Mouse (Mus musculus) retina, adult 2 months (tissue): ENCODE results near the gene Spib.

ENCODE experiments used
- DNase-seq: peaks from one replicate; pipeline ENCODE4 v3.0.0-alpha.2; 2012; ENCODE audit warnings: low read depth, low spot score

Gene Spib

DNA sequence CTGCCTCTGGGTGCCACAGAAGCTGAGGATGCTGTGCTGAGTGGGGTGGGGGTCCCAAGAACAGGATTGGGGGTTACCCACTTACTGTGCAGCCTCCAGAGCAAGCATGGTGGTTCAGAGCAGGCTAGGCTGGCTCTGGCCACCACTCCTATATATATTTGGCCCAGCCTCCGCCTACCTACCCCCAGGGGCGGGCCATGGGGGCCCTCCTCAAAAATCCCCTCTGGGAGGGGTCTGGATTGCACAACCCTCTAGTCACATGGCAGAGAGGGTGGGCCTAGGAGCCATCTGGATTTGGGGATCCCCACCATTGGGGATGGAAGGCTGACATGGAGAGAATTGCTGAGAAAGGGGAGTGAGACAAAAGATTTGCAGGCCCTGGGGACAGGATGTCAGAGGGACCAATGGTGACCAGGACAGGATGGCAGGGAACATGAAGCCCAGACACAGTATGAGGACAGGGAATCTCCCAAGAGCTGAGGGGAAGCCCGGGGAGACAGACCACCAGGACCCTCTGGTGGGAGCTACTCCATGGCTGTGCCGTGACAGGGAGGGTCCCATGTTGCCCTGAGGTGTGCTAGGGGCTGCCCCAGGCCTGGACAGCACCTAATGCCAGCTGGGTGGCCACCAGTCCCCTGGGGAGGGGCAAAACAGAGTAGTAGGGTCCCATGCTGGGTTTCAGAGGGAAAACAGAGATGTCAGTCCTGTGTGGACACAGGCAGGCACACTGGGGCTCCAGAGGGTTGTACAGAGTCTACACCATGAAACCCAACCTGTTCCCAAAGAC lies at the start of gene Spib:
TSS of gene Spib (minus strand) at position 126 of the 787 bp plus-strand sequence.
- no peak for DNase-seq

DNA sequence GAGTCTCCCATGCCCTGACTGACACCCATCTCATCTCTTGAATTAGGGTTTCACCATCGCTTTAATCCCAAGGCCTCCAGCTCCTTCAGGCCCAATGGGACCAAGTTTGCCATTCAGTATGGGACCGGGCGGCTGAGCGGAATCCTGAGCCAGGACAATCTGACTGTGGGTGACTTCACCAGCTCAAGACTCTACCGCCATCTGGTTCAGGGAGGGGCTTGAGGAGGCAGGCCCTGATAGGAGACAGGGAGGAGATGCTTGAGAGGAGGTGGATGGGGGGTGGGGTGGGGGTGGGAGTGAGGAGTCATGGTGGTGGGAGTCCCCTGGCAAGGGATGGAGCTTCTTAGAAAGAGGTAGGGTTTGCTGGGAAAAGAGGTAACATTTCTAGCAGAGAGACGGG lies 49.8 kb upstream of the Spib start:
- no peak for DNase-seq

DNA sequence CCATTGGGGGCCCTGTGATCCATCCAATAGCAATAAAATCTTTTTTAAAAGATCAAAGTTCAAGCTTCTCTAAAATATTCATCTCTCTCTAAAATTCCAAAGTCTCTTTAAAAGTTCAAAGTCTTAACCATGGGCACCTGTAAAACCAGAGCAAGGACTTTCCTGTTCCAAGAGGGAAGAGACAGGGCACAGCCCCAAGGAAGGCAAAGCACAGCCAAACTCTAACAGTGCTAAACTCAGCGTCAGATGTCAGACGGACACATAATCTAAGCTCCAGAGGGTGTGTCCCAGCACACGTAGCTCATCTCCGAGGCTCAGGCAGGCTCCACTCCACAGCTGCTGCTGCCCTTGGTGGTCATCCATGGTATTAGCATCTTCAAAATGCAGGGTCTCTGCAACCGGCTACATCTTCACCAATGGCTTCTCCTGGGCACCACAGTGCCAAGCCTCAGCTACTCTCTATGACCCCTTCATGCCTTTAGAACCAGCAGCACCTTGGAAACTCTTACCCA lies 44.5 kb upstream of the Spib start:
- DNase-seq: no peak

DNA sequence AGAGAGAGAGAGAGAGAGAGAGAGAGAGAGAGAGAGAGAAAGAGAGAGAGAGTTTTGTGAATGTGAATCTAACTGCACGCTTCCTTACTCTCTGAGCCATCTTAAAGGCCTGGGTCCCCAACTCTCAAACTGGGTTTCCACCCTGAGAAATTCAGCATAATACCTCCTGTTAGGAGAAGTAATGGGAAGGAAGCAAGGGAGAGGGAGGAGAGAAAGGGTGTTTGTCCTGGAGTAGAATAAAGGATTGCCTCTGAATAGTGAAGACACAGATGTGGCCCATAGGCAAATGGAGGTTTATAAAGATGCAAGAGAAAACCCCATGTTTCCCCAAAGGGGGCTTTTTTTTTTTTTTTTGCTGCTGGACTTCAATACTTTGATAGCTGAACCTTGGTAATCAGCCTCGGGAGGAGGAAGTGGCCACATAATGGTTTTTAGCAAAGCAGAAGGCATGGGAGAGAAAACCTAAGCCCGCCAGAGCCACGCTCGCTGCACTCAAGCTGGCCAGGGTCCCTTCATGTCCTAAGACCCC lies 41.1 kb upstream of the Spib start:
- no peak for DNase-seq

DNA sequence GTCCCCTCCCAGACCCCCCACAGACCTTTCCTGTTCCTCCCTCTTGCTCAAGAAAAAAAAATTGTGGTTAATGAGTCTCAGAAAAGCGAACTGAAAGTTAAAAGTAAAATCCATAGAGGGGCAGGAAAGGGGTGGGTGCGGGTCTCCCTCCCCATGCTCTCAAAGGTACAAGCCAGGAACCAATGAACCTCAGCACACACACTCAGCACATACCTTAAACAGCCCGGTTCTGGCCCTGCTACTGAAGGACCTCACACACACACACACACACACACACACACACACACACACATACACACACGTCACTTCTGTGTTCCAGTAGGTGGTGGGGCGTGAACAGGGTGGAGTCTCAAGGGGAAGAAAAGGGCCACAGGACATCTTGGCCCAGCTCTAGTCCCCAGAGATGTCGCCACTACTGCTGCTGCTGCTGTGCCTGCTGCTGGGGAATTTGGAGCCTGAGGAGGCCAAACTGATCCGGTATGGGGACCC lies 40.4 kb upstream of the Spib start, which contains the start of gene Napsa:
TSS of gene Napsa (plus strand) at position 168 of the 489 bp plus-strand sequence.
- DNase-seq: no peak

DNA sequence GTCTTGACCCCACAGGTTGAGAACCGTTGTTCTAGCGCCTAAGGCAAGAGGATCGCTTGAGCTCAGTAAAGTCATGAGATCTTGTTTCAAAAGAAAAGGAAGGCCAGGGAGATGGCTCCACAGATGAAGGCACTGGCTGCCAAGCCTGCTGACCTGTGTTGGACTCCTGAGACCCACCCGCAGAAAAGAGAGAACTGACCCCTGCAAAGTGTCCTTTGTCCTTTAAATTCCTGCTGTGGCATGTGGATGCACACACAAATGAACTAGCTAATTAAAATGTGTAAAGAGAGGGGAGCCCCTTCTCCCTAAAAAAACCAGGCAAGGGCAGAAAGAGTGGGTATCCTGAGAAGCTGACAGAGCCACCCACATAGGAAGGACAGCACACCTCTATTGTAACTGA lies 39.9 kb upstream of the Spib start:
- no peak for DNase-seq

DNA sequence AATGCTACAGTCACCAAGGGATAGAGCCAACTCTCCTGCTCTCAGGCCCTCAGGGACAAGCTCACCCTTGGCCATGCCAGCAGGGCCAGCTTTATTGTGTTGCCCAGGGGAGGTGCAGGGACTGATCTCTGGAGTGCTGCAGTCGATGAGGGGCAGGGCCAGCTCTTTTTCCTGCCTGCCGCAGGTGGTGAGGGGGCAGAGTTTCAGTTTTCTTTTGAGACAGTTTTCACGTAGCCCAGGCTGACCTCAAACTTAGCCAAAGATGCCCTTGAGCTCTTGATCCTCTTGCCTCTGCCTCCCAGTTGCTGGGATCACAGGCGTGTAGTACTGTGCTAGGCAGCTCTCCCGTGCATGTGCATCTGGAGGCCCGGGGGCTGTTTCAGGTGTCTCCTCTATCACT lies 39.1 kb upstream of the Spib start:
- DNase-seq: no peak

DNA sequence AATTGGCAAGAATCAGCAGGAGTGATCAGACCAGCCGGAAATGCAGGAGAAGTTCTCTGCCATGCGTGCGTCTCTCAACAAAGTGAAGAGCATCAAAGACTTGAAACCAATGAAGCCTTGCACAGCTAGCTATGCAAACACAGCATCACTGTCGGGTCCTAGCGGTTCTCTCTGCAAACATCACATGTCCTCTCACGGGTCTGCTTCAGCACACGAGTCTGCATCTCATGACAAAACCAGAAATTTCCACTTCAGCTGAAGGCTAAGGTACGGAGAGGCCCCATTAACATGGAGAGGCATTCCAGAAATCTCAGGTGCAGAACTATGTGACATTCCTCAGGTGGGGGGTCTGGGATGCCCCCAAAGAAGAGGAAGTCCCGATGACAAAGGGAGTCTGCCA lies 36.9 kb upstream of the Spib start:
- no peak for DNase-seq

DNA sequence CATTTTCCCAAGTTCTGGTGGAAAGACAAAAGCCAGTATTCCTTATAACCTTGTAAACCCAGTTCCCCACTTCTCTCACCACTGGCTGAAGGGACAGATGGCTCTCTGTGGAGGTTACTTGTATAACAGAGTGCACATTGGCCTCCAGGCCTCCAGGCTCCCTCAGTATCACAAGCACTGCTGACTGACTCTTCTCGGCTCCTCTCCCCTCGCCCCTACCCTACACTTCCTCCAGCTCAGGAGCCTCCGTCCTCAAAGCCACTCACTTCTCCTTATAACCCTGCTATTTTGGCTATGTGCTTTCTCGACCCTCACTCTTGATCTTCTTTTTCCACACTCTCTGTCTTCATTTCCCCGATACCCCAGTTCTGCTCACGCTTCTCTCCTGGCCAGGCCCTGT lies 33.5 kb upstream of the Spib start:
- no peak for DNase-seq

DNA sequence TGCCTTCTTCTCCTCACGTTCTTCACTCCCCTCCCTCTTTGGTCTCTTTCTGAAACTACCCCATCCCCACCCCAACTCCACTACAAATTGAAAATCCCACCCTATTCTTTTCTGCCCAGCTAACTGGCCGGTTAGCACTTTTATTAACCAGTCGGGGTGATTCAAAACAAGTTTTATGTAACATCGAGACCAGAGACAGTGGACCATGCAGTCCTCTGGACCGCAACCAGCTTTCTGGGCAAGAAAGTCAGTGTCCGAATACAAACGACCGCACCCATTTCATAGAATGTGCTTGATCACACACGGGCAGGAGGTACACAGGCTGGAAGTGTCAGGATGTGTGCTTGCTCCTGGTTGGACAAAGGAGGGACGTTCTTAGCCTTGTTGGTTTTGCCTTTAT lies 32.6 kb upstream of the Spib start:
- no peak for DNase-seq

DNA sequence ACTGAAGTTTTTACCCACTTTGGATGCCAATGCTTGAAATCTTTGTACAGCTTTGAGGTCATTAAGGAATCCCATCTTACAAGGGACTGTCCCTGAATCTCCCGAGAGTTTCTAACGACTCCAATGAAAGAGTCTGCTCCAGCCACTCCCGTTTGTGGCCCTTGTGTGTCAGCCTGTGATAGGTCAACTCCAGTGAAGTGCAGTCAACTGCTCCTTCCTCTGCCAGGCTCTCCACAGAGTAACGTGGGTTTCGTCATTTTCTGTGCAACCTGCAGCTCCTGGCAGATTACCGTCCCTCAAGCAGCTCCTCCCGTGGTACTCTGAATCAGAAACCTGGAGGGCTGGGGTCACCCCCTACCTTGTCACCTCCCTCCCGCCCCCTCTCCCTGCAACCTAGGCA lies 31.4 kb upstream of the Spib start:
- DNase-seq: no peak

DNA sequence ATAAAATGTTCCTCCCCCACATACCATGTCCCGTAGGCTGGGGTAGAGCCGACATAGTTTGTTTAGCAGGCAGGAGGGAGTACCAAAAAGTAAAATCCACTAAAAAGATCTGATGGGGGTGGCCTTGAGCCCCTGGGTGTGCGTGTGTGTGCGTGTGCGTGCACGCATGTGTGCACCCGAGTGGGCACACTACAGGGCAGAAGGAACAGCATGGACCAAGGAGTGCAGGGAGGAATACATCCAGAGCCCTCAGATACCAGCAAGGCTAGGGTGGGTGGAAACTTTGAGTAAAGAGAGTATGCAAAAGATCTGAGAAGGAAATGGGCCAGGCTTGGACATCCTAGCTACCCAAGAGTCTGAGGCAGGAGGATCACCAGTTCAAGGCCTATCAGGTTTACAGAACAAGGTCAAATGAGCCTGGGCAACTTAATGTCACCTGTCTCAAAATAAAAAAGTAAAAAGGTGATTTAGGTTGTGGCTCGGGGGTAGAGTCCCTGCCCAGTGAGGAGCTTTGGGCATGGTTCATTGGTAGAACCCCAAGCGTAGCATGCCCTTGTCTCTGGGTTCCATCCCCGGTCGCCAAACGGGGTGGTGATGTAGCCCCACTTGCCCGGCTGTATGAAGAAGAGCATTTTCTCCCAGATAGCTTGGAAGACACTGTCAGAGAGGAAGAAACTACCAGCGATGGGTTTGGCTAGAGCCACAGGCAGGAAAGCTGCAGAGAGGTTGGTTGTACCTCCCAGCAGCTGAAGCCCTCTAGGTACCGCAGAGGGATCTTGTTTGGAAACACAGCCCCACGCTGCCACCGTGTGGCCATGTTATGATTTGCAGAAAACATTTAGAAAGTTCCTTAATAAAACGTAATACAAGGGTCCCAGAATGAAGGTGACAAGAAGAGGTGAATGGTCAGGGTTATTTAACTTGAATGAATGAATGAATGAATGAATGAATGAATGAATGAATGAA lies 28.8 kb upstream of the Spib start:
- peak; percentile 56 for DNase-seq

DNA sequence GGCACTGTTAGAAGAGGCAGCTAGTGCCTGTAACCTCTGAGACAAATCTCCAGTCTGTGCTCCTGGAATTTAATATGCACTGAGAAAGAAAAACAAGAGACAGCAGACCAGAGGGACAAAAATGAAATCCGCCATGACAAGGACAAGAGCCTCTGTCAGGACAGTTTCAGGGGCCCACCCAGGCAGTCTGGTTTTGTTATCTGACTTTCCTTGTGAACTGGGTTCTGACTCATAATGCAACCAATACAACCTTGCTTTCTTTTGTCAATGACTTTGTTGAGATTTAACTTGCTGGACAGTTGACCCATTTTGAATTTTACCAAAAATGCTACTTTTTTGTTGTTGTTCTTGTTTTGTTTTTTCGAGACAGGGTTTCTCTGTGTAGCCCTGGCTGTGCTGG lies 25.8 kb upstream of the Spib start:
- DNase-seq: no peak

DNA sequence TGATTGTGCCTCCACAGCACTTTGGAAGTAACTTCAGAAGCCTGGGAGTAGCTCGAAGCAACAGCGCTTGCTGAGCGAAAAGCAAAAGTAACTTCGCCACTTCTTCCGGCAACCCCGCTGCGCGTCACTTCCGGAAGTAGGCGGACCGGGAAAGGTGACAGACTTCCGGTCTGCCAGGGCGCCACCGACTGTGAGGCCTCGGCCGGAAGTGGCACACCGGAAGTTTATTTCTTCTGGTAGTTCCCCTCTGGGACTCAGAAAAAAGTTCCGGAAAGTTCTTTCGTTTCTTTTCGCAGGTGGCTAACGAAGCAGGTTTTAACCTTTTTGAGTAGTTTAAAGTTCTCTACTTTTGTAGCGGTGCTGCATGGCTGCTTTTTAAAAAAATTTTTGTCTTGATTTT lies 22.0 kb upstream of the Spib start, which contains the start of gene Nr1h2:
TSS of gene Nr1h2 (minus strand) at position 126 of the 400 bp plus-strand sequence.
- peak; percentile 93 for DNase-seq

DNA sequence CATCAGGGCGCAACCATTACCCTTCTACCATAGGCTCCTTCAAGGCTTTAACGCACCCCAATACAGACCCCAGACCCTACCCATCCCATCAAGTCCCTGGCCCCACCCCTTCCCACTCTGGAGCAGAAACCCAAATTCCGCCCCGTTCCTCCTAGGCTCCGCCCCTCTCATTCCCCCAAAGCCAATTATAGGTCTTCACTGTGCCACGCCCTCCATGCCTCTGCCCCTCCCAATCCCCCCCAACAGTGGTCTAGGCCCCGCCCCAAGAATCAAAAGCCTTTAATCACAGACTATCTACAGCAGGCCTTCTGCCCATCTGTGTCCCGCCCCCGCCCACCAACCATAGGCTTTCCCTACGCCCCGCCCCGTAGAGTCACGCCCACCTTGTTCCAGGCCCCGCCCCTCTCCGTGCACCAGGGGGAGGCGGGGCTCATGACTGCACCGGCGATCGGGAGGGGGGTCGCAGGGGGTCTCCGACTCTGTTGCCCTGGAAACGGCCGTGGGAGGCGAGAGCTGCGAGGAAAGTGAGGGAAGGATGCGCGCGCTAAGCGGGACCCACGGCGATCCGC lies 21.4 kb upstream of the Spib start:
- DNase-seq: peak; percentile 61

DNA sequence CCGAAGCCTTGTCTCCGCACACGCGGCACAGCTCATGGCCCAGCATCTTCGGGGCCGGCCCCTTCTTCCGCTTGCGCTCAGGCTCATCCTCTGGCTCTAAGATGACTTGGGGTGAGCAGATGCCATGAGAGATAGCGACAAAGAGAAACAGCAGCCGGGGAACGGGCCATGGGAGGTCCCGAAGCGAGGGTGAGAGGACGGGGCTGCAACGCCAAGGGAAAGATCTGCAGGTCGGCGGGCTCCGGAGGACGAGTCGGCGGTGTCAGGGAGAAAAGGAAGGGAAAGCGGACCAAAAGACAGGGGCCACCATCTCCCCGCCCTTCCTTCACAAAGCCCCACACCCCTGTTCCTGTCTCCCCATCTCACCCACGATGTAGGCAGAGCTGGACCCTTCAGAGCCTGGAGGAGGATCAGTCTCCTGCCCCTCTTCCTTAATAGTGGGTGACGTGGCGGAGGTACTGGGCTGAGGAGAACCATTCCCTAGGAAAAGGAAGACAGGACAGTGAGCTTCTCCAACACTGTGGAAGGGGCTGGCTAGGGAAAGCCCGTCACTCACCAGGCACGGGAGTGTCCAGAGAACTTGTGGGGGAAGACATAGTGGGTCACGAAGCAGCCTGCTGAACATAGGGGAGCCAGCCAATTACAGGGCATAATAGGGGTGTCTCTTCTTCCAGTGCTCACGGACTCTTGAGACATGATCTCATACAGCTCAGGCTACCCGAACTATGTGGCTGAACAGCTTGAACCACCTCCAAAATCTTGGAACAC lies 20.5 kb upstream of the Spib start:
- DNase-seq: no peak

DNA sequence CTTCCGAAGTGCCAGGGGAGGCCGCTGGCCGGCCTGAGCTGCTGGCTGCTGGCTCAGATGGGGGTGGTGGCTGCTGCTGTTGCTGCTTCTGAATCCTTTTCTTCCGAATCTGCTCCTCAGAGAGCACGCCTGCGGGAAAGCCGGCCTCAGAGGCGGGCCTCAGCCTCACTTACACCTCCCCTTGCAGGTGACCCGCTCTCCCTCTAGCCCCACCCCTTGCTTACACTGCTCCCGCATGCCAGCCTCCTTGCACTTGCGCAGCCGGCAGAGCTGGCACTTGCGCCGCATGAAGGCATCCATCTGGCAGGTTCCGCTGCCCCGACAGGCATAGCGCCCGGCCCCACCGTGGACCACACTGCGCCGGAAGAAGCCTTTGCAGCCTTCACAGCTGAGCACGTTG lies 19.9 kb upstream of the Spib start:
- DNase-seq: no peak

DNA sequence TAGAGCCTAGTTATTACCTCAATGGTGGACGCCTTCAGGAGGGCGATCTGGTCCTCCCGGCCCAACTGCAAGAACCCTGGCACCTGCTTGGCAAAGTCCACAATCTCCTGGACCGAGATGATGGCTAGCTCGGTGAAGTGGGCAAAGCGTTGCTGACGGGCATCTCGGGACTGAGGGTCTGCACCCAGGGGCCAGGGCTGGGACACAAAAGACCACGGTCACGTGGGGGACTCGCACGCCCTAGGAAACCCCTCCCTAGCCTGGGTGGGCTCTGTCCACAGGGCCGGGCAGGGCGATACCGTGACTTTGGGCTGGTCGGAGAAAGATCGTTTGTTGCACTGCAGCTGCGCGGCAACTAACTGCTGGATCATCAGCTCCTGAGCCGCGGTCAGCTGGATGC lies 19.4 kb upstream of the Spib start:
- no peak for DNase-seq

DNA sequence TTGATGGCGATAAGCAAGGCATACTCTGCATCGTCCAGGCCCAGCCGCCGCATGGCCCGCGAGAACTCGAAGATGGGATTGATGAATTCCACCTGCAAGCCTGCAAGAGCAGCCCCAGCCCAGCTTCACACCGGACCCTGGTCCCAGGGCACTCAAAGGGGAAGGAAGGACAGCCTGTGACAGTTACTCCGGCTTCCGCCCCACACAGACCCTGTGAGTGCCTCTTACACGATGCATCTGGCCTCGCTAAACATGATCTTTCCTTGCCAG lies 18.5 kb upstream of the Spib start:
- DNase-seq: no peak

DNA sequence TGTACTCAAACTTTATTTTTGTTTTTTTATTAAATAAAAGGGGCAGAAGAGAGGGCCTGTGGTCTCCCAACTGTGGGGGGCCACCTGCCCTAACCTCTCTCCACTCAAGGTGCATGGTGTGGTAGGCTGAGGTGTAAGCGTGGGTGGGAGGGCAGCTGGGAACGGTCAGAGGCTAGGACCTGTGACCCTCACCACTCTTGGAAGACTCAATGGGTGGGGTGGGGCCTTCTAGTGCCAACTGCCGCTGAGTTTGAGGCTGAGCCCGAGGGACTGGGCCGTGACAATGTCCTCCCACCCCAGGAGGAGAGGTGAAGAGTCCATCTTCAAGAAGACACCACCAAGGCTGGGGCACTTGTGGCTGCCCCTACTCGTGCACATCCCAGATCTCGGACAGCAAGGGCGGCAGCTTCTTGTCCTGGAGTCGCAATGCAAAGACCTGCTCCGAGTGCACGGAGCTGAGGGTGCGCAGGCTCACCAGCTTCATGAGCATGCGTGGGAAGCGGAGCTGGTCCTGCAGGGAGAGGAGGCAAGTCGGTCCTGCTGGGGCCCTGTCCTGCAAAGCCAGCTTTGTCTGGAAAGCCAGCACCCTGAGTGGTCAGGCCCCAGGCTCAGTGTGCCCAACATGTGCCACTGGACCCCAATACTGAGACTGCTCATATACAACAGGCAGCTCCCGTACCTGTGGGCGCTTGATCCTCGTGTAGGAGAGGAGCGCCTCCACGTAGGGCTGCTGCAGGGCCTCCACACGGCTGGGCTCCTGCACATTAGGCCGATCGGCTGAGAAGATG lies 17.9 kb upstream of the Spib start:
- DNase-seq: no peak
